Mouse (Mus musculus): ENCODE measurements around the gene S100a8. TPM values are rescaled to one million over a fixed set of nuclear protein-coding genes. Genes with fewer than 3 reads are reported as not detected.

The S100a8 gene
- total RNA-seq, 2 experiments from 2014 or later, result 2,738 to 5,294 TPM

GRCm38 (mm10) chr3:90659364-90660044 is 9.3 kb upstream of the S100a8 start:
- no peak for ATAC-seq (replicated peaks; ENCODE audit: low FRiP score, poor library complexity, severe bottlenecking)

- ATAC-seq (replicated peaks; ENCODE audit: low FRiP score, poor library complexity, severe bottlenecking), result no peak
Observed at GRCm38 (mm10) chr3:90664219-90664618, 4.6 kb upstream of the S100a8 start.

- no peak for ATAC-seq (replicated peaks; ENCODE audit: low FRiP score, poor library complexity, severe bottlenecking)
Observed at GRCm38 (mm10) chr3:90678656-90679055, 9.9 kb downstream of the S100a8 start.

- ATAC-seq (replicated peaks; ENCODE audit: low FRiP score, poor library complexity, severe bottlenecking), result no peak
Observed at GRCm38 (mm10) chr3:90683929-90684328, 15.2 kb downstream of the S100a8 start.

GRCm38 (mm10) chr3:90686835-90687234 is 18.1 kb downstream of the S100a8 start:
- ATAC-seq (replicated peaks; ENCODE audit: low FRiP score, poor library complexity, severe bottlenecking), result no peak

- ATAC-seq (replicated peaks; ENCODE audit: low FRiP score, poor library complexity, severe bottlenecking), result no peak
Observed at GRCm38 (mm10) chr3:90693496-90693895, 24.7 kb downstream of the S100a8 start.

- no peak for ATAC-seq (replicated peaks; ENCODE audit: low FRiP score, poor library complexity, severe bottlenecking)
Observed at GRCm38 (mm10) chr3:90695613-90696012, 26.8 kb downstream of the S100a8 start, which contains the start of gene S100a9. TSS of gene S100a9 (minus strand) at chr3:90695721.

GRCm38 (mm10) chr3:90702244-90702643 is 33.5 kb downstream of the S100a8 start:
- no peak for ATAC-seq (replicated peaks; ENCODE audit: low FRiP score, poor library complexity, severe bottlenecking)

GRCm38 (mm10) chr3:90708523-90709202 is 39.9 kb downstream of the S100a8 start:
- no peak for ATAC-seq (replicated peaks; ENCODE audit: low FRiP score, poor library complexity, severe bottlenecking)

- peak; percentile 83 for ATAC-seq (replicated peaks; ENCODE audit: low FRiP score, poor library complexity, severe bottlenecking)
Observed at GRCm38 (mm10) chr3:90709591-90710460, 41.0 kb downstream of the S100a8 start.

Other genes with a start within 250 kb of the S100a8 start
- gene Ints3, start 235.4 kb upstream of the S100a8 start, total RNA-seq (2015; ENCODE audit: low replicate concordance), result 6.7 and 12.6 TPM in 2 replicates
- 13.2 and 18.2 TPM in 2 replicates for gene Ints3, start 235.4 kb upstream of the S100a8 start, total RNA-seq (2017; ENCODE audit: low replicate concordance)
- not detected in 2 replicates for gene Npr1, start 203.1 kb upstream of the S100a8 start, total RNA-seq (2015; ENCODE audit: low replicate concordance)
- not detected in 2 replicates for gene Npr1, start 203.1 kb upstream of the S100a8 start, total RNA-seq (2017; ENCODE audit: low replicate concordance)
- 61.6 and 86.5 TPM in 2 replicates for gene Ilf2, start 192.9 kb upstream of the S100a8 start, total RNA-seq (2015; ENCODE audit: low replicate concordance)
- gene Ilf2, start 192.9 kb upstream of the S100a8 start, total RNA-seq (2017; ENCODE audit: low replicate concordance), result 93.7 and 150 TPM in 2 replicates
- gene Snapin, start 177.9 kb upstream of the S100a8 start, total RNA-seq (2015; ENCODE audit: low replicate concordance), result 11.3 and 17.7 TPM in 2 replicates
- 13.1 and 16.4 TPM in 2 replicates for gene Snapin, start 177.9 kb upstream of the S100a8 start, total RNA-seq (2017; ENCODE audit: low replicate concordance)
- gene Chtop, start 159.5 kb upstream of the S100a8 start, total RNA-seq (2015; ENCODE audit: low replicate concordance), result 78.9 and 101 TPM in 2 replicates
- 47.3 and 66.6 TPM in 2 replicates for gene Chtop, start 159.5 kb upstream of the S100a8 start, total RNA-seq (2017; ENCODE audit: low replicate concordance)
- gene S100a1, start 154.6 kb upstream of the S100a8 start, total RNA-seq (2015; ENCODE audit: low replicate concordance), result 27.7 and 33.9 TPM in 2 replicates
- 18.2 and 22.8 TPM in 2 replicates for gene S100a1, start 154.6 kb upstream of the S100a8 start, total RNA-seq (2017; ENCODE audit: low replicate concordance)
- 8.8 and 10.8 TPM in 2 replicates for gene S100a13, start 154.5 kb upstream of the S100a8 start, total RNA-seq (2015; ENCODE audit: low replicate concordance)
- 6.7 and 9.5 TPM in 2 replicates for gene S100a13, start 154.5 kb upstream of the S100a8 start, total RNA-seq (2017; ENCODE audit: low replicate concordance)
- not detected in 2 replicates for gene S100a14, start 142.1 kb upstream of the S100a8 start, total RNA-seq (2015; ENCODE audit: low replicate concordance)
- not detected in 2 replicates for gene S100a14, start 142.1 kb upstream of the S100a8 start, total RNA-seq (2017; ENCODE audit: low replicate concordance)
- gene S100a16, start 131.7 kb upstream of the S100a8 start, total RNA-seq (2015; ENCODE audit: low replicate concordance), result not detected in 2 replicates
- not detected in 2 replicates for gene S100a16, start 131.7 kb upstream of the S100a8 start, total RNA-seq (2017; ENCODE audit: low replicate concordance)
- not detected in 2 replicates for gene S100a3, start 108.4 kb upstream of the S100a8 start, total RNA-seq (2015; ENCODE audit: low replicate concordance)
- not detected in 2 replicates for gene S100a3, start 108.4 kb upstream of the S100a8 start, total RNA-seq (2017; ENCODE audit: low replicate concordance)
- not detected in 2 replicates for gene S100a2, start 78.7 kb upstream of the S100a8 start, total RNA-seq (2015; ENCODE audit: low replicate concordance)
- not detected in 2 replicates for gene S100a2, start 78.7 kb upstream of the S100a8 start, total RNA-seq (2017; ENCODE audit: low replicate concordance)
- not detected in 2 replicates for gene Gm42674, start 67.1 kb upstream of the S100a8 start, total RNA-seq (2015; ENCODE audit: low replicate concordance)
- gene Gm42674, start 67.1 kb upstream of the S100a8 start, total RNA-seq (2017; ENCODE audit: low replicate concordance), result not detected in 2 replicates
- gene S100a4, start 65.2 kb upstream of the S100a8 start, total RNA-seq (2015; ENCODE audit: low replicate concordance), result 36.9 and 83.6 TPM in 2 replicates
- gene S100a4, start 65.2 kb upstream of the S100a8 start, total RNA-seq (2017; ENCODE audit: low replicate concordance), result 29.4 and 37.4 TPM in 2 replicates
- not detected in 2 replicates for gene S100a5, start 60.5 kb upstream of the S100a8 start, total RNA-seq (2015; ENCODE audit: low replicate concordance)
- gene S100a5, start 60.5 kb upstream of the S100a8 start, total RNA-seq (2017; ENCODE audit: low replicate concordance), result not detected in 2 replicates
- gene S100a6, start 56.1 kb upstream of the S100a8 start, total RNA-seq (2015; ENCODE audit: low replicate concordance), result 132 and 138 TPM in 2 replicates
- 41.6 and 73.8 TPM in 2 replicates for gene S100a6, start 56.1 kb upstream of the S100a8 start, total RNA-seq (2017; ENCODE audit: low replicate concordance)
- not detected in 2 replicates for gene S100a7a, start 15.0 kb upstream of the S100a8 start, total RNA-seq (2015; ENCODE audit: low replicate concordance)
- not detected in 2 replicates for gene S100a7a, start 15.0 kb upstream of the S100a8 start, total RNA-seq (2017; ENCODE audit: low replicate concordance)
- gene S100a9, start 26.7 kb downstream of the S100a8 start, total RNA-seq (2015; ENCODE audit: low replicate concordance), result 7,257 and 9,005 TPM in 2 replicates
- 2,061 and 2,234 TPM in 2 replicates for gene S100a9, start 26.7 kb downstream of the S100a8 start, total RNA-seq (2017; ENCODE audit: low replicate concordance)
- gene Pglyrp4, start 57.9 kb downstream of the S100a8 start, total RNA-seq (2015; ENCODE audit: low replicate concordance), result not detected in 2 replicates
- not detected in 2 replicates for gene Pglyrp4, start 57.9 kb downstream of the S100a8 start, total RNA-seq (2017; ENCODE audit: low replicate concordance)
- gene Gm5849, start 108.9 kb downstream of the S100a8 start, total RNA-seq (2015; ENCODE audit: low replicate concordance), result not detected in 2 replicates
- gene Gm5849, start 108.9 kb downstream of the S100a8 start, total RNA-seq (2017; ENCODE audit: low replicate concordance), result not detected in 2 replicates